Mouse (Mus musculus) left cerebral cortex, postnatal 4 days (tissue): ENCODE measurements around the gene Farp1. TPM values are rescaled to one million over a fixed set of nuclear protein-coding genes. Genes with fewer than 3 reads are reported as not detected.

Experiments
- DNase-seq: peaks from one replicate; pipeline ENCODE4 v3.0.0-alpha.2; 2022
- intact Hi-C: fragments of 180-260 bp; cut with DNase I; formaldehyde crosslinking; loops from one replicate; pipeline ENCODE4 v1.15.1; 2025
- total RNA-seq, 2 experiments: library from RNA; stranded (reverse); gene quantifications; 2 replicates each; pipeline ENCODE4 v1.2.3; 2021

Gene Farp1
- total RNA-seq, 2 experiments from 2014 or later = 239 to 257 TPM

DNA sequence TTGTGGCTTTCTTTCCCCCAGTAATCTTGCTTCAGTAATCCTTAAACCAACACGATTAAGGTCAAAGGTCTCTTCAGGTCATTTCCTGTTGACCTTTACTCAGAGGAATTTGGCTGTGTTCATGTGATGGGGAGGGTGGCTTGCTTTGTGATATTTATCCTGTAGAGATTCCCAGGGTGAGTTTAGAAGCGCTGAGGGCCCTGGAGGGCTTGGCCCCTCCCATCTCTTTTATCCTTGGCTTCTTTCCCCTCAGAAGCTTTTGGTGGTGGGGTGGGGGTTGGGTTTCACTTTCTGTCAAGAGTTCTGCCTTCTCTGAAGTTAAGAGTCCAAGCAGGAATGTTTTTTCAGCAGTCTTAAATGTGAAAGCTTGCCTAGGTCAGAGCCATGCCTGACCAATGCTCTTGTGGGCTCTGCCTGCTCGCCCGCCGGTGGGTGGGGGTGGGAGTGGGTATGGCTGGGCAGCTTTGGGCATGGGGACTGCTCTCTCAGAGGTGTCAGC lies 18.1 kb downstream of the Farp1 start:
- no peak for DNase-seq
- intact Hi-C loops = no loop called here

DNA sequence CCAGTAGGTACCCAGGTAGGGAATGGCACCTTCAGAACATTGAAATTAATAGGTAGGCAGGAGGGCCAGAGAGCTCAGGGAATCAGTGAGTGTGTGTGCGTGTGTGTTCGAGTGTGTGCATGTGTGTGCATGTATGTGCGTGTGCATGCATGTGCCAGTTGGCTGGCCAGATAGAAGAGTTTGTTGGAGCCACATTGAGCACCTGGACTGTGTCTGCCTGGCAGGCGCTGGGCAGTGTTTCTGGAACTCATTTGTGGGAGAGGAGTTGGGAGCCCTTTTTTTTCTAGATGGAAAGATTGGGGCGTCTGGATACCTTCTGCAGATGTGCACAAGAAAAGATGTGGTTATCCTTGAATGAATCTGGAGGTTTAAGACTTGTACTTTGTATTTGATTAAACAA lies 19.1 kb downstream of the Farp1 start:
- intact Hi-C loops = no loop called here
- no peak for DNase-seq

DNA sequence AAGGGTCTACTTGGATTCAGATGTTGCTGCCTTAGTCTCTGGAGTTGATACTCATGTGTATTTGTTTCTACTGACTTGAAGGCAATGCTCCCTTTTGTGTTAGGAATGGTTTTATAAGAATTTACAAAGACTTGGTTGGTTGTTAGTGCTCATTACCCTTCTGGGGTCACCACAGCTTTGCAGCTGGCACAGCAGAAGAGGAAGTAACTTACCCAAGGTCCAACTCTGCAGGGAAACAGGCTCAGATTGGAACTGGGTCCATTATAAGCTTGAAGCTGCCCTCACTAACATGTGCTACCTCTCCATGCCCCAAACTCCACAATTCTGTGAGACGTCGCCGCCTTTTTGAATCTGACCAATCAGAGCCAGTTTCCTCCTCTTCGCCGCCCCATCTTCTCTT lies 22.8 kb downstream of the Farp1 start:
- no peak for DNase-seq
- intact Hi-C loops = no loop called here

DNA sequence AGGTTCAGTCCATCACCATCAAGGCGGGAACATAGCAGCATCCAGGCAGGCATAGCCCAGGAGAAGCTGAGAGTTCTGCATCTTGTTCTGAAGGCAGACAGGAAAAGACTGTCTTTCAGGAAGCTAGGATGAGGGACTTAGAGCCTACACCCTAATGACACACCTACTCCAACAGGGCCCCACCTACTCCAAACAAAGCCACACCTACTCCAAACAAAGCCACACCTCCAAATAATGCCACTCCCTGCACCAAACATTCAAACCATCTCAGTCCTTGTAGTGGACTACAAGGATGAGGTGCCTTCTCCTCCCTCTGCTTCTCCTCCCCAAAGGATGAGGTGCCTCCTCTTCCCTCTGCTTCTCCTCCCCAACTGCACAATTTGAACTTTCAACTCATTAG lies 23.5 kb downstream of the Farp1 start:
- intact Hi-C loops = no loop called here
- no peak for DNase-seq

DNA sequence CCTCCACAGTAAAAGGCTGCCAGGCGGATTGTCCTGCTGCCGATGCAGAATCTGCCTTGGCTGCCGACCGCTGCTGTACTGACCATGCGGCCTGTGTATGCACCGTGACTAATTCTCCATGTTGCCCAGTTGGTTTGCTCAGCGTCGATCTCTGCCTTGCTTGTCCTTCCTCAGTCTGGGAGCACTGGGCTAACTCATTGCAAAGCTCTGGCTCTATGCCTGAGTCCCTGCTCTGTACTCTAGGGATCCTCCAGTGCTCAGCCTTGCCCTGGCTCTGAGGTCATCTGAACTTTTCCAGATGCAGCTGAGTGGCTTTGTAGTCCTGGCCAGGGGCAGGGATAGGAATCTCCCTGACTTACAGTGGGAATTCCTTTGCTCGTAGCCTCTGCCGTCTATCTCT lies 24.3 kb downstream of the Farp1 start:
- DNase-seq = peak; percentile 40
- intact Hi-C loops = no loop called here

DNA sequence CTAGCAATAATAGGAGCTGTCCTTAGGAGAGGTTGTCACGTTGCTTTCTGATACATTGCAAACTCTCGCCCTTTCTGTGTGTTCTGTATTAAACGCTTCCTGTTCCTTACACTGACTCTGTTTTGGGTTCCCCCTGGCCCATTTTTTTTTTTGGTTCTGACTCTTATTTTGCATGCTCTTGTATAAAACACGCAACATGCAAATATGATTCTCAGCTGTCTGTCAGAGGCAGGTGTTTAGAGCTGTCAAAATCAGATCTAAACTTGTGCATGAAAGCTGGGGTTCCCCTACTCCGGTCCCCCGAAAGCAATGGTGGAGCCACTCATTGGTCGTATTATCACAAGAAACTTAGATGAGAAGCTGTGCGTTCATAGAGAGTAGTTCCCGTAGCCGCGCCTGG lies 25.5 kb downstream of the Farp1 start:
- intact Hi-C loops = no loop called here
- DNase-seq = no peak

DNA sequence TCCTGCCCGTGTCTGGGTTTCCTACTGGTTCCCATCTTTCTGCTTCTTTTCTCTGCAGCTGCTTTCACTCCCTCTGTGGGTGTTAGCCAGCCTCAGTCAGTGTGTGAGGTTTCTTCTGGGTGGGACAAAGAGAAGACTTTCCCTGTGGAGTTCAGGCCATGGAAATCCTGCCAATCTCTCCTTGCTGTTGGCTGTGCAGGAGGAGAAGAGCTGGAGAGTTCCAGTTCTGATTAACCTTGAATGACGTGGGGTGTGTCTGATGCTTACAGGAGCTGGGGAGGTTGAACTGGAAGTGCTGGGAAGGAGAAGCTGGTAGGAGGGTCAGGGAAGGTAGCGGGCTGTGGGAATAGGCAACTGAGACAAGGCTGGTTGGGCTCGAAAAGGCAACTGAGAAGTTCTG lies 26.7 kb downstream of the Farp1 start:
- intact Hi-C loops = no loop called here
- no peak for DNase-seq

DNA sequence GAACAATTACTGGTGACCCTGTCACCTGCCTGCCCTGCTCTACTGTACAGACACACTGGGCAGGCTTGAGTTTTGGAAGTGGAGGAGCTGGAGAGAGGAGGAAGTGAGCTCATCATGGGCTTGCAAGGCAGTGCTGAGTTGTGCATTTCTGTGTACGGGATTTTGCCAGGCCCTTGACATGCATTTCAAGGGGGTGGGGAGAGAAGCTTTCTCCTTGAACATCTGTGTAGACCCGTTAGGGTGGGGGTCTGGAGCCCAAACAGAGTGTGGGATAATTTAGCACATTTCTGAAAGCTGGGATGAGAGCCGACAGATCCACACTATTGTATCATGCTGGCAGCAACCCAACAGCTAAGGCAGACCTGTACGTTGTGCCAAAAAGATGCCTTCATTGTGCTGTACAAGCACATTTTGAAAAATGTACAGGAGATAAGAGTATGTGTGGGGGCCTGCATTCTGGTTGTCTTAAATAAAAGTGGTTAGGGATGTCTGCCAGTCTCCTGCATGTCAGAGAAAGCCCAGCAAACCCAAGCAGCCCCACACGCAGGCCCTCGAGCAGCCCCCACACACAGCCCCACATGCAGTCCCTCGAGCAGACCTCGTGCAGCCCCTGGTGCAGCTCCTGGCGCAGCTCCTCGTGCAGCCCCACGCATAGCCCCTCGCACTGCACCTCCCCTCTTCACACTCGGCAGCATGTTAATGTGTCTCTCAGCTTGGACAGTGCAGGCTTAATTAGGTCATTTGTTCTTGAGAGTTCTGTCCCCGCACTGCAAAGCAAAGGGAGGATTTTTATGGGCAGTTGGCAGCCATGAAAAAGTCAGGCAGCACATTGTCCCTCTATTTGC lies 27.5 kb downstream of the Farp1 start:
- intact Hi-C loops = no loop called here
- peak; percentile 38 for DNase-seq

DNA sequence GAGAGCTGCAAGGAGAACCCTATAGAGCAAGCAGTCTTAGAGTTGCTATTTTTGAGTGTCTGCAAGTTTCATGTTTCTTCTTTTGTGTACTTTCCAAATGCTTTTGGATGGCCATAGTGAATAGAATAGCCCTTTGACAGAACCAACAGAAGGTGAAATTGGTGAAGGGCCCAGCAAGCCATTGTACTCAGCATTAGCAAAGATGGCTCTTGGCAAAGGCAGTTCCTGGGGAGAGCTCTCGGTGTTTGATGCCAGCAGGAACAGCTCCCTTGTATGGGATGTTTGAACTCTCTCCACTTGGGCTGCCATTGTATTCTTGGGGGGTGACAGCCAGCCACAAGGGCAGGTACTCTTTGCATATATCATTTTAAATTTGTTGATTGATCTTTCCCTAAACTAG lies 29.7 kb downstream of the Farp1 start:
- no peak for DNase-seq
- intact Hi-C loops = no loop called here

DNA sequence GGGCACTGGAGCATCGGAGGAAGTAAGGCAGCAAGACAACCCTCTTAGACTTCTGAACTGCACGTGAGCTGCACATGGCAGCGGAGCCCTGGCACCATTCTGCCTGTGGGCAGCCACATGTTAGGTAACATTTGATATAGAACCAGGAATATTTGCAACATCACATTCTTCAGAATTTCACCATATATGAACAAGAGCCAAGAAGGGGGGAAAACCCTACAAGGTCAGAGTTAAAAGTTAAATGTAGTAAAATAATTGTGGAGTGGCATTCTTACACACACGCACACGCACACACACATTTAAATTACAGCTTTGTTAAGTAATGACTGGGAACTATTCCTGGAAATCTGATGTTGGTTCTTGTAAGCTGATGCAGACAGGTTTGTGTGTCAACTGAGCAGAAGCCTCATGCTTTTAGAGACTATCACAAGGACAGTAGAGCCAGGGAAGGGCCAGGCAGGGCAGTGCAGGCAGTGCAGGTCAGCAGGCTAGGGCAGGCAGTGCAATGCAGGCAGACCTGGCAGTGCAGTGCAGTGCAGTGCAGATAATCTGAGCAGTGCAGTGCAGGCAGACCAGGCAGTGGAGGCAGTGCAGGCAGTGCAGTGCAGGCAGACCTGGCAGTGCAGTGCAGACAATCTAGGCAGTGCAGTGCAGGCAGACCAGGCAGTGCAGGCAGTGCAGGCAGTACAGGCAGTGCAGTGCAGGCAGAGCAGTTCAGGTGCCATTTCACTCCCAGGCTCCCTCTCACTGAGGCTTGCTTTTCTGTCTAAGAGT lies 38.3 kb downstream of the Farp1 start:
- intact Hi-C loops = no loop called here
- no peak for DNase-seq

DNA sequence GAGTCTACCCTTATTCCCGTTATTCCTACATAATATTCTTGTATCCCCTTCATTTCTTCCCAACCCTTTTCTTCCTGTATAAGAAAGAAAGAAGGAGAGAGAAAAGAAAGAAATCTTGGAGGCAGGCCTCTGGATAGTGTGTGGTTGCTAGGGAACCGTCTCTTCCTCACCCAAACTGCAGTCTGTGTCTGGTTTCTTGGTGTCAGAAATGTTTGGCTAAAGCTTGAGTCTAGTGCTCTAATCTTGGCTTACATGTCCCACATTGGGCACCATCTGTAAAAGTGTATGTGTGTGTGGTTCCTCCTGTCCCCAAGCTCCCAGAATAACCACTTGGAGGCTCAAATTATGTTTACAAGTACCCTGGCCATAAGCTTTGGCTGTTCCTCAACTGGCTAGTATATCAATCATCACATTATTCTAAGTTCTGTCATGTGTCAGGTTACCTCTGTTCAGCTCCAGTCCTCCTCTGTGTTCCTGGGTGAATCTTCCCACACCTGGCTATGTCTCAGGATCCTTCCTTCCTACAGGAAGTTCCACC lies 39.3 kb downstream of the Farp1 start:
- intact Hi-C loops = no loop called here
- DNase-seq = no peak

DNA sequence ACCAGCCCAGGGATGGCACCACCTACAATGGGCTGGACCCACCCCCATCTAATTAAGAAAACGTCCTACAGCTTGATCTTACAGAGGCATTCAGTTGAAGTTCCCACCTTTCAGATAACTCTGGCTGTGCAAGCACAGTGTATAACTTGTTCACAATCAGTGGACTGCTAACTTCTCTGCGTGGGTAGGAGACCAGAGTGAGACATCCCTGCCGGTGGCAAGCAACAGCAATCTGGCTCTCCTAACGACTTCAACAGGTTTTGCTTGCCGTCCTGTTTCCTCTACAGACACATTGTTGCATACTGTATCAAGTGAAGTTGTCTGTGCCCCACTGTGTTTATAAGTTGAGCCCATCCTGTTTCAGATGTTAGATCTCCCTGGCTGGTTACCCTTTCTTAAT lies 45.7 kb downstream of the Farp1 start:
- DNase-seq = no peak
- intact Hi-C loops = no loop called here

DNA sequence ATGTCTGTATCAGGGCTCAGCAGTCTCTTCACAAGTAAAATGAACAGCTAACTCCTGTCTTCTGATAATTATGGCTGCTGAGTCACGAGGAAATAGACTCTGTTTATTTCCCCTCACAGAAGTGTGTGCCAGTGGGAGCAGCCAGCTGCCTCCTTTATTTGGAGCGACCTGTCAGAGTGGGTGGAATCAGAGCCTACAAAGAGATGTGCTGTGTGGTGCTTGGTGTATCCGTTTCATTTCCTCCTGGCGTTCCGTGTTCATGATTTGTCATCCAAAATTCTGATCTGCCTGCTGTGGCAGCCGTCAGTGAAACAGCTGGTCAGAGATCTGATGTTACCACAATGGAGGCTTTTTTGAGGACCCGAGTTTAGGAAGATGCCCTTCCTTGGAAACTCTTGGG lies 47.3 kb downstream of the Farp1 start:
- intact Hi-C loops = no loop called here
- DNase-seq = no peak

DNA sequence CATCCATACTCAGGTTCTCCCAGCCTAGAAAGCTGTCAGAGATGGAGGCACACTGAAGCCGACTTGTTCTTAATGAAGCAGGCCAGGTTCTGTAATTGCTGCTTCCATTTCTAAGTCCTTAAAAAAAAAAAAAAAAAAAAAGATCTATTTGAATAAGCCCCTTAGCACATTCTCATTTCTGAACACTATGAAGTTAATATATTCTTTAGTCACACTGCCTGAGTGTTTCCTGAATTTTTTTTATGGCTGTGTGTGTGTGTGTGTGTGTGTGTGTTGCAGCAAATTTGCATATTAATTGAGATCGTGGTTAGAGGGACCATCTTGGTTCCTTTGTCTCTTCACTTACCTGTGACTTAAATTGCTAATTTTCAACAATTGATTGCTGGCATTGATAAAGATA lies 47.8 kb downstream of the Farp1 start:
- intact Hi-C loops = no loop called here

DNA sequence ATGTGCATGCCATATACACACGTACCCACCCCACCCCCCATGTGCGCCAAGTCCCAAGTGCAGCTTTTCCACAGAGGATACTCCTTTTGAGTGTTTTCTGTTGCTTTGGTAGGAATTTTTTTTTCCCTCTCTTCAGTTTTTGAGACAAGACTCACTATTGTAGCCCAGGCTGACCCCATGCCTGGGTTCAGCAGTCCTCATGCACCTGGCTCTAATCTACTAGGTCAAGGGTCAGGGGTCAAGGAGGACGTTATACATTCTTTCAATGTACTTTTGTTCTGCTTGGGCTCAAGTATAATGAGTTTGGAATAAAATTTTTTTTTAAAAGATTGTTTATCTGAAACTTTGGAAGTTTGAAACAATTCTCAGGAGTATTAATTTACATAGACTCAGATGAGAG lies 48.4 kb downstream of the Farp1 start:
- DNase-seq = no peak
- intact Hi-C loops = no loop called here

More for the DNA sequence above, 47.8 kb downstream of the Farp1 start:
- DNase-seq = no peak

DNA sequence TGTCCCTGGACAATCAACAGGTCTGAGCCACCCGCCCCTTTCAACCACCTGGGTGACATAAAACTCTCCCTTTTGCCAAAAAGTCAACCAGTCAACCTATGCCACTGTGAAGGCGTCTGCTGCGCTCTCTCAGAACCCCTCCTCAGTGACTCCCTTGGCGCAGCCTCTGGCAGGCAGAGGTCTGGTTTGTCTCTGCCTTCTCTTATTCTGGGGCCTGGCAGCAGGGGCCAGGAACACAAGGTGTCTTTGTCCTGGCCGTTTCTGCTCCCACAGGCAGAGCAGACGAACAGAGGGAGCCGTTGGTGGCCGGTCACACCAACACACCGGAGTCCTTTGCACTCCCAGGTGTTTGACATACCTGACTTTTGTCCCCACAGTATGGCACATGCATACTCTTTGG lies 57.5 kb downstream of the Farp1 start:
- no peak for DNase-seq
- intact Hi-C loops = no loop called here

DNA sequence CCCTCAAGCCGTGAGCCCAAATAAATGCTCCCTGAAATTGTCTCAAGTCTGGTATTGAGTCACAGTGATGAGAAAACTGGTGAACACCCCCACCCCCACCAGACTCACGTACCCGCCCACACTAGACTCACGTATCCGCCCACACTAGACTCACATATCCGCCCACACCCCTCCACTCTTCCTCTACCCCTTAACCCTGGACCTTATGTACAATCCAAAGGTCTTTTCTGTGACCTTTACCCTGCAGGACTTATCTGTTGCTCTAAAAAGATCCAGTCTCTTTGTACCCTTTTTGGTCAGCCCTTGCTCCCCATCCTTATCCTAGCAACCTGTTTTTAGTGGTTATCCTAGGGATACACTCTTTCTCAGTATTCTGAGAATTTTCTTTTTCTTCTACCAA lies 58.9 kb downstream of the Farp1 start:
- intact Hi-C loops = no loop called here
- DNase-seq = no peak

DNA sequence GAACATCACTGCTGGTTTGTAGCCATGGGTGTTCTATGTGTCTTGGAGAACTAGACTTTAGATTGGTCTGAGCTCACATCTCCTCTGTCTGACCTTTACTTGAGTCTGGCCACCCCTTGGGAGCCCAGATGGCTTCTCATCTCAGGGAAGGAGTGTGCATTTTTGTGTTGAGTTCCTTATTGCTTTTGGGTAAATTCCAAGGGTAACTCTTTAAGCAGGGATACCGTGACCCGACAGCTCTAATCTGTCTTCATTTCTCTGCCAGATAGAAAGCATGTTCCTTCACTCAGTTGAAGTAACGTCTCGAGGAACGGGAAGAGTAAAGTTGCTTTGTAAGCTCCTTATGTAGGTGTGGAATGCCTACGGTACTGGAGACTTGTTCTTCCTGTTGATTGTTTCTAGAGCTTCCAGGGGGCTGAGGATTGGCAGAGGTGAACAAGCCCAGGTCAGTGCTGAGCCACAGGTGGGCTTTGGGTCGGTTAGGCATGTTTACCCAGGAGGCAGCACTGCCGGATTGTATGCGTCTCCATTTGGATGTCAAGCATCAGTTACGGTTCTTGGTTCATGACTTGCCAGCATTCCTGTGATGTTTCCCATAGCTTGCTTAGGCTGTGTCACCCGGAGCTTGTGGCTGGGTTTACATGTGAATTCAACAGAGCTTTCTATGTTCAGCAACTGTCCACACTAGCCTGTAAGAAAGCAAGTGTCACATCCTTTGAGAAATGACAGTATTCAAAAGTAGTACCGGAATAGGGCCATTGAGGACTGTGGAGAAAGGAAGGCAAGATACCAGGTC lies 62.8 kb downstream of the Farp1 start:
- intact Hi-C loops = no loop called here
- peak; percentile 14 for DNase-seq

DNA sequence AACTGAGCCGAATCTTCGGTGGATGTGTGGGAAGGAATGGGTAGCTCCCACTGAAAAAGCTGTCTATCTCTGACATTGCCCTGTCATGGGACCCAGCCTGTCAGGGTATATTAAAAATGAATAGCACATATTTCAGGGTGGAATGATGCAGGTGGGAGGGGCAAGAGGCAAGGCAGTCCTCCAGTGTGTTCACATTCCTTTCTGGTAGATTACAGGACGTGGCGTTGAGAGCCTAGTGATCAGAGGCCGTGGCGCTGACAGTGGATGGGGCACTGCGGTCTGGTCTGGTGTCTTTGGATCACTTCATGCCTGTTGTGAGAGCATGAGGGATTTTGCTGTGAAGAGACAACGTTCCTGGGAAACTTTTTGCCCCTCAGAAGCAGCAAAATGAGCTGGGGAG lies 64.1 kb downstream of the Farp1 start:
- intact Hi-C loops = no loop called here
- DNase-seq = no peak

DNA sequence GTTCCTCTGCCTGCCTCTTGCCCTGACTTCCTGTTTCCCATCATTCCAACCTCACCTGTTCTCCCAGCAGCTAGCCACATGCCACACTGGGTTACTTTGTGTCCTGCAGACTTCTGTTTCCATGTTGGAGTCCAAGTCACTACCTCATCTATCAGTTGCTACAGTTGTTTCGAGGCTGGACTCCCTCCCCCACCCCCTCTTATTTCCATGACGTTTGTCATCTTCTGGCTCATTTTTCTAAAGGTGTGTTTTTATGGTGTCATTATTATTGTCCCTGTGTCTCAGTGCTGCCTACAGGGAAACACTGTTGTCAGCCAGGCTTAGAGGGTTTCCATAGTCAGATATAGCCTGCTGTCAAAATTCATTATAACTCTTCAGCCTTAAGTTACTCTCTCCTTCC lies 64.9 kb downstream of the Farp1 start:
- intact Hi-C loops = no loop called here
- DNase-seq = no peak

DNA sequence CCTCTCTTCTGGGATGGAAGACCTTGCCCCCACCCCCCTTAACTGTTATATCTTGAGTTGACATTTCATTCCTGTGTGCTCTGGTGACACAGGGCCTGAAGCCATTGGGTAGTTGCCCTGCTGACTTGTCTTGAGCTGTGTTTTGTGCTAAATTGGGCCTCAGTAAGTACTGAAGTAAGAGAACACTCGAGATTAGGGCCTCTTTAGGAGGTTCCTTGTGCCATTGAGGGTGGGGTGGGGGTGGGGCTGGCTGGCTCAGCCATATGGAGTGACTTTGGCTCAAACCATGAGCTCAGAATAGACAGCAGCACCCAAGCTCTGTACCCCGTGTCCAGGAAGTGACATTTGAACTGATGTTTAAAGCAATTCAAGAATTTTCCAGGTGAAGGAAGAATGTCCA lies 65.8 kb downstream of the Farp1 start:
- DNase-seq = no peak
- intact Hi-C loops = no loop called here
